Mouse (Mus musculus) CH12F3 (cell line): ENCODE results near the gene Olfr533.
"Not testable (repeated sequence)": the region's sequence is repeated elsewhere in the genome, so short reads cannot be mapped to it uniquely, and the experiment has no call there.

Experiments
- in situ Hi-C: fragments of 300-500 bp; cut with MboI; formaldehyde crosslinking; loops from 2 replicates; pipeline ENCODE4 v1.14.3; 2020; ENCODE audit warnings: low sequenced_read_pairs

Olfr533 gene

DNA sequence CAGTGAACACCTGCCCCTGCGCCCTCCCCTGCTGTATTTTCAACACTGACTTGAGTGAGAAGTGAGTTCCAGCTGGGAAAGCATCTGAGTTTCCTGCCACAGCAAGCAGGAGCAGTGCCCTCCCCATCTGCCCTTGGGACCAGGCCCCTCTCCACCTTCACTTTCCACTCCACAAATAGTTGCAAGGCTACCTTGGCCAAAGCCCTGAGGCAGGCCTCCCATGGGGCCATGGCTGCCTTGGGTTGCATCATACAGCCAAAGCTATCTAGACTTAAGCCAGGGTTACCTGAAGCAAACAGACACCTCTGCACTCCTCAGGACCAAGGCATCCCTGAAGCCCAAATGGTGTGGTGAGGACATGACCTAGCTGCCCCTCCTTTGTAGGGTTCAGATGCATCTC, at the start of gene Olfr533:
TSS of gene Olfr533 (plus strand) at position 301 of the 400 bp plus-strand sequence.
- in situ Hi-C loops: not testable (repeated sequence)

GRCm38 (mm10) chr7:140421539-140421938, 41.6 kb upstream of the Olfr533 start, which contains the start of gene Olfr532:
Gene Olfr532 (minus strand): TSS chr7:140421639.
- in situ Hi-C loops: no loop called here

GRCm38 (mm10) chr7:140443141-140443540, 20.0 kb upstream of the Olfr533 start:
- in situ Hi-C loops: no loop called here

DNA sequence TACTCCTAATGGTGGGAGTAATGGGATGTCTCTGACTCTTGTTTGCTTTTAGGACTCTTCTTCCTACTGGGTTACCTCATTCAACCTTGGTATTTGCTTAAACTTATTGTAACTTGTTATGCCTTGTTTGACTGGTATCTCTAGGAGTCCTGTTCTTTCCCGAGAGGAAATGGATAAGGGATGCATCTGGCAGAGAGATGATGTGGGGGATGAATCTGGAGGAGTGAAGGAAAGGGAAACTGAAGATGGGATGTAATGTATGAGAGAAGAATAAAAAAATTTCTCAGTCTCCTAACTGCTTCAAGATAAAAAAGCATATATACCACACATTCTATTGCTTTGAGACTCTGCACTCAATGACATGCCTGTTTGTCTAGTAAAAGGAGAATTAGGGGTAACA, 14.7 kb downstream of the Olfr533 start:
- in situ Hi-C loops: no loop called here

GRCm38 (mm10) chr7:140478733-140479132, 15.6 kb downstream of the Olfr533 start:
- in situ Hi-C loops: no loop called here

DNA sequence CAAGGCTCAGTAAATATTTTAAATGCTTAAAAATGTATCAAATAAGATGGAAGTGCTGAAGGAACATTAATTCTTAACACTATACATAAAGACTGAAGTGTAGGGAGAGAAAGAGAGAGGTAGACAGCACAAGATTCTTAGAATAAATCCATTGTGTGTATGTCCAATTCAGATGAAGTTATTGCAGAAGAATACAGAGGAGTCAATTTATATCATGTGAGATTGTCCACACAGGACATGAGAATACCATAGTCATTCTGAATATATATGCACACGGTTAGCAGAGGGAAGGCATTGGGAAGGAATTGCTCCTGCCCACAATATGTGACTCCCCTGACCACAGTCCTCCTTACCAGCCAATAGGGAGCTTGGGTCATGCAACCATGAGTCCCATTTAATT, 20.7 kb downstream of the Olfr533 start, which contains the start of gene Olfr535:
TSS of gene Olfr535 (plus strand) at position 301 of the 400 bp plus-strand sequence.
- in situ Hi-C loops: no loop called here

- in situ Hi-C loops: no loop called here
Measured at GRCm38 (mm10) chr7:140488981-140489380, 25.8 kb downstream of the Olfr533 start.

- in situ Hi-C loops: no loop called here
Measured at GRCm38 (mm10) chr7:140494231-140494630, 31.1 kb downstream of the Olfr533 start.

- in situ Hi-C loops: no loop called here
Measured at GRCm38 (mm10) chr7:140494702-140495101, 31.5 kb downstream of the Olfr533 start.

DNA sequence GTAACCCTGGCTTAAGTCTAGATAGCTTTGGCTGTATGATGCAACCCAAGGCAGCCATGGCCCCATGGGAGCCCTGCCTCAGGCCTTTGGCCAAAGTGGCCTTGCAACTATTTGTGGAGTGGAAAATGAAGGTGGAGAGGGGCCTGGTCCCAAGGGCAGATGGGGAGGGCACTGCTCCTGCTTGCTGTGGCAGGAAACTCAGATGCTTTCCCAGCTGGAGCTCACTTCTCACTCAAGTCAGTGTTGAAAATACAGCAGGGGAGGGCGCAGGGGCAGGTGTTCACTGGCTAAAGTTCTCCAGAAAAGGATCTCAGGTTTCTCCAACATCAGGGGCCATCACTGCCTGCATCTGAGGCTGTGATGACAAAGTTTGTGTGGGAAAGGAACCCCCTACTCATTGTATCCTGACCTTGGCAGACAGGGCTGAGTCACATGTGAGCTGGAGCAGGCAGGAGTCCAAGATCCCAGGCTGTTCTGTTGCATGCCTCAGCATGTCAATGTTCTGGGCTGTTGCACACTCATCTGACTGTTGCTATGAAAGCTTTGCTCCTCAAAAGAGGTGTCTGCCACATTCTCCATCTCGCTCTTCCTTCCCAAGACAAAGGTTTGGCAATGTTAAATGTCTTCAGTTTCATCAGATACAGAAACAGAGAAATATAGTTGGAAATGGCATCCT, 44.3 kb downstream of the Olfr533 start, which contains the start of gene Olfr536:
TSS of gene Olfr536 (minus strand) at position 51 of the 676 bp plus-strand sequence.
- in situ Hi-C loops: not testable (repeated sequence)
